Mouse (Mus musculus) C2C12 (cell line): ENCODE measurements at regions not wholly inside any gene's neighbourhood (a gene's known extent, or its start where the extent isn't known, plus 50 kb on each side); places are given as distances from the start of the nearest gene placed in this dataset.

ENCODE experiments used
- H3K27me3 ChIP-seq: one replicate; pipeline ENCODE4 v1.6.1; 2011; ENCODE audit not compliant: control insufficient read depth, insufficient read depth, insufficient read length
- H3K36me3 ChIP-seq: one replicate; pipeline ENCODE4 v1.6.1; 2011; ENCODE audit not compliant: control insufficient read depth, insufficient read depth
- H3K4me3 ChIP-seq: one replicate; pipeline ENCODE4 v1.5.1; 2011; ENCODE audit warnings: mild to moderate bottlenecking, control low read depth; ENCODE audit not compliant: poor library complexity, insufficient read depth, severe bottlenecking
- H3K79me2 ChIP-seq: one replicate; pipeline ENCODE4 v1.6.1; 2011; ENCODE audit not compliant: control insufficient read depth, insufficient read depth
- H3K79me3 ChIP-seq: one replicate; pipeline ENCODE4 v1.6.1; 2011; ENCODE audit warnings: low read depth, control low read depth
- H3ac ChIP-seq: one replicate; pipeline ENCODE3; 2011; ENCODE audit warnings: low read depth; ENCODE audit not compliant: control insufficient read depth, insufficient read length
- CEBPB ChIP-seq: IDR thresholded peaks from one replicate; pipeline ENCODE4 v1.6.1; 2011; ENCODE audit warnings: low read depth, mild to moderate bottlenecking, control low read depth, moderate library complexity
- CTCF ChIP-seq: IDR thresholded peaks from one replicate; pipeline ENCODE4 v1.5.1; 2011; ENCODE audit not compliant: control insufficient read depth, insufficient read depth, insufficient read length
- FOSL1 ChIP-seq: IDR thresholded peaks from one replicate; pipeline ENCODE4 v1.8.0; 2011; ENCODE audit warnings: mild to moderate bottlenecking, low read length; ENCODE audit not compliant: poor library complexity, insufficient read depth, severe bottlenecking
- MAX ChIP-seq: IDR thresholded peaks from one replicate; pipeline ENCODE4 v1.6.1; 2011; ENCODE audit warnings: mild to moderate bottlenecking, control low read depth
- MYOD1 ChIP-seq: IDR thresholded peaks from one replicate; pipeline ENCODE4 v1.6.1; 2011; ENCODE audit warnings: low read depth; ENCODE audit not compliant: control insufficient read depth, insufficient read length
- MYOG ChIP-seq: IDR thresholded peaks from one replicate; pipeline ENCODE4 v1.6.1; 2011; ENCODE audit not compliant: control insufficient read depth, insufficient read length; ENCODE audit errors: extremely low read depth
- USF1 ChIP-seq: IDR thresholded peaks from one replicate; pipeline ENCODE4 v1.6.1; 2011; ENCODE audit warnings: low read depth, mild to moderate bottlenecking, control low read depth, moderate library complexity

DNA sequence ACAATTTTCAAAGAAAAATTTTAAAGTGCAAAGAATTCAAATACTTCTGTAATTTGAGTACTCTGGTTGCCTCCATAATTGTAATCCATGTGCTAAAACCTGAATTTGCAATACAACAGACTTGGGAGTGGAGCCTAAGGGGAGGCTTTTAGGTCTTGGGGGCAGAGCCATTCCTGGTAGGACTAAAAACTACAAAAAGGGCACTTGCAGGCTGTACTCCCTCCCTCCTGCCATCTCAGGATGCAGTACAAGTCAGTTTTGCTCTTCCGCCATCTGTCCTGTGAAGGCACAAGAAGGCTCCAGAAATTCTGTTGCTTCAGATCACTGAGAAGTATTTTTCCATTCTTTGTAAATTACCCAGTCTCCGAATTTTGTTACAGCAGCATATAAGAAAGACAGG lies 467.4 kb upstream of the Nox3 start:
- Histone ChIP-seq H3K79me3 (no peaks in the 10 kb centered on the region), H3K4me3 (no peak overlapping the region), H3K36me3 (no peaks in the 10 kb centered on the region), H3ac (no peak overlapping the region), H3K27me3 (no peaks in the 10 kb centered on the region), H3K79me2 (no peaks in the 10 kb centered on the region)
- TF ChIP-seq CEBPB (no peak), FOSL1 (no peak), USF1 (no peak), MYOD1 (no peak)

DNA sequence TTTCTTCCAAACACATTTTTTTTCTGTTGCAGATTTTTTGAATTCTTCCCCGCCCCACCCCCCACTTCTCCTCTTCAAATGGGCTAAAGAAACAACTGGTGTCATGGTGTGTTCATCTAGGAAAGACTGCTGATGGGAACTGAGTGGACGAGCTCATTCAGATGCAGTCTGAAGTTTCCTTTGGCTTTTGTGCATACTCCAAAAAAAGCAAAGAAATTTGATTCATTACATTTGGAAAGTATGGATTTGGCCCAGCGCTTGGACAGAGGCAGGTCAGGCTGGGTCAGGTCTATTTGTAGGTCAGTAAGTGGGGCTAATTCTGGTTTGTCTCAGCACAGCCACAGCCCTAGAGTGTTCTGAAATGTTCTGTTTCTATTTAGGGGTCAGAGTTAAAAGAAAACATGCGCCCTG lies 477.9 kb upstream of the Nox3 start:
- TF ChIP-seq USF1 (no peak), MYOD1 (no peak), FOSL1 (no peak), MAX (no peak), CTCF (no peak), CEBPB (no peak), MYOG (no peak)
- H3K4me3 ChIP-seq = no peak overlapping the region

DNA sequence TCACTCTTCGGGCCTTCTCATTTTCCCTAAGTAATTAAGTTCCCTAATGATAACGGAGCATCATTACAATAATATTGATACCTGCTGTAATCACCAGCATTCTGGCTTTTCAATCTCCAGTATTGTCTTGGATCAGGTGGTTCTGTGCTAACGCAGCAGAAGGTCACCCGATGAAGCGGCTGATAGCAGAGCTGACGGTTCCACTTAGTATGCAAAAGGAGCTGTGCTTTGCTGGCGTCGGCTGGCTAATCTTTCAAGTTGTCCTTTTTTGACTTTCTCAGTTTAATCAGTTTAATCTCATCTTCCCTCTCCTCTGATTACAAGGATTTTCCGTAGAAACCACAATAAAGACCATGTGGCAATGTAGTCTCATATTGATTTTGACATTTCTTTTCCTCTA lies 478.9 kb upstream of the Nox3 start:
- Histone ChIP-seq H3K79me3 (no peaks in the 10 kb centered on the region), H3K79me2 (no peaks in the 10 kb centered on the region), H3K27me3 (no peaks in the 10 kb centered on the region), H3K4me3 (no peak overlapping the region), H3ac (no peak overlapping the region), H3K36me3 (no peaks in the 10 kb centered on the region)
- no peak for TF ChIP-seq MYOG
- no peak for TF ChIP-seq FOSL1
- no peak for TF ChIP-seq MAX
- TF ChIP-seq MYOD1 = no peak
- TF ChIP-seq CTCF = no peak
- TF ChIP-seq USF1 = no peak
- TF ChIP-seq CEBPB = no peak

More for the DNA sequence above, 477.9 kb upstream of the Nox3 start:
- Histone ChIP-seq H3K27me3 (no peaks in the 10 kb centered on the region), H3ac (no peak overlapping the region), H3K36me3 (no peaks in the 10 kb centered on the region), H3K79me3 (no peaks in the 10 kb centered on the region), H3K79me2 (no peaks in the 10 kb centered on the region)

DNA sequence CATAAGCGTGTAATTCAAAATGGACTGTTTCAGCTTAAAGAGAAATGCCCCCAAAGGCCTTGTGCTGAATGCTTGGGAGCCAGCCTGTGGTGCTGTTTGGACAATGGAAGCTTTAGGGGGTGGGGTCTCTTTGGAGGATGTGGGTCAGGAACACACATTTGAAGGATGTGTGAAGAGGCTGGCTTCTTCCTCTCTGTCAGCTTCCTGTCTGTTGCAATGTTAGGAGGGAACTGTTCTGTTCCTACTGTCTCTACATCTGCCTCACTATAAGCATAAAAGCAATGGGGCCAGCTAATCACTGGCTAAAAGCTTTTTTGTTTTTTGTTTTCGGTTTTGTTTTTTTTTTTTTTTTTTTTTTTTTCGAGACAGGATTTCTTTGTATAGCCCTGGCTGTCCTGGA lies 480.5 kb upstream of the Nox3 start:
- no peak overlapping the region for H3ac ChIP-seq
- TF ChIP-seq MYOG = no peak
- TF ChIP-seq USF1 = no peak
- TF ChIP-seq MAX = no peak
- TF ChIP-seq CTCF = no peak
- no peak for TF ChIP-seq CEBPB
- TF ChIP-seq MYOD1 = no peak
- no peak for TF ChIP-seq FOSL1
- H3K36me3 ChIP-seq = no peaks in the 10 kb centered on the region
- H3K79me3 ChIP-seq = no peaks in the 10 kb centered on the region
- H3K27me3 ChIP-seq = no peaks in the 10 kb centered on the region
- no peak overlapping the region for H3K4me3 ChIP-seq
- no peaks in the 10 kb centered on the region for H3K79me2 ChIP-seq

DNA sequence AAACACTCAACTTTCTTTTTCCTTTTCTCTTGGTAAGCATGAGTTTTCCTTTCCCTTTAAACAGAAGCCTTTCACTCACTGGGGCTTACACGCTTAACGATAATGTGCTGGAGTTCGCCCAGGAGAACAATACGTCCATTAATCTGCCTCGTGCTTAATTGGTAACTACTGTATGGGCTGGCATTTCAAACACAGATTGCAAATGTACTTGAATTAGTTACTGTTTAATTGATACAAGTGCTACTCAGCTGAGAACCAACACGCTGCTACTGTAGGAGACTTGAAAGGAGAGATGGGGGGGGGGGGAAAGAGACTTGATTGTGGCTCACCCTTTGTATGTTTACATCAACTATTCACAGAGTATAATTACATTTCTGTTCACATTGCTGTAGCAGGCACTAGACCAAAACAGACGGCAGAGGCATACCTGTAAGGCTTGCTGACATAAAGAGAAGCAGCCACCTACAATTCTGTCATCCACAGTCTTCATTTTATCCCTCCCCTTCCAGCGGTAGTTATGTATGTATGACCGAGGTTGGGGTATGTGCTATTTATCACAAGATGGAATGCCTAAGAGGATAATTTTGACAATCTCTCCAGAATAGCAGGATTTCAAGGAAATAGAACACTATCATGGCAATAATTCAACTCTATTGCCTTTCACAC lies 481.6 kb upstream of the Nox3 start:
- Histone ChIP-seq H3K4me3 (no peak overlapping the region), H3K36me3 (no peaks in the 10 kb centered on the region), H3K27me3 (no peaks in the 10 kb centered on the region), H3ac (no peak overlapping the region), H3K79me3 (no peaks in the 10 kb centered on the region), H3K79me2 (no peaks in the 10 kb centered on the region)
- TF ChIP-seq FOSL1 = no peak
- TF ChIP-seq CEBPB = no peak

DNA sequence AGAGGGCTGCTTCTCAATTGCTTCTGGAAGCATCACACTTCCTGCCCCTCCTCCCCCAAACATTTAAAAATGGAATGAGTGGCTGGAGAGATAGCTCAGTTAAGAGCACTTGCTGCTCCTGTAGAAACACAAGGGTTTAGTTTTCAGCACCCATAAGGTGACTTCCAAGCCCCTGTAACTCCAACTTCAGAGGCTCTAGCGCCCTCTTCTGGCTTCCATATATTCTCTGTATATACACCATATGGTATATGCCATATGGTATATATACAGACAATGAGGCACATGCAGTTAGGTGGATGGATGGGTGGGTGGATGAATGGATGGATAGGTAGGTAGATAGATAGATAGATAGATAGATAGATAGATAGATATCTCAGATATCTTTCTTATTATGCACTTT lies 483.2 kb upstream of the Nox3 start:
- H3K27me3 ChIP-seq = no peaks in the 10 kb centered on the region
- TF ChIP-seq MAX (no peak), CTCF (no peak), CEBPB (no peak), MYOG (no peak), USF1 (no peak)
- no peak overlapping the region for H3ac ChIP-seq
- no peaks in the 10 kb centered on the region for H3K79me2 ChIP-seq
- H3K4me3 ChIP-seq = no peak overlapping the region
- H3K36me3 ChIP-seq = no peaks in the 10 kb centered on the region
- H3K79me3 ChIP-seq = no peaks in the 10 kb centered on the region
